Mouse (Mus musculus): ENCODE data around the gene Zfp422.

The Zfp422 gene

DNA sequence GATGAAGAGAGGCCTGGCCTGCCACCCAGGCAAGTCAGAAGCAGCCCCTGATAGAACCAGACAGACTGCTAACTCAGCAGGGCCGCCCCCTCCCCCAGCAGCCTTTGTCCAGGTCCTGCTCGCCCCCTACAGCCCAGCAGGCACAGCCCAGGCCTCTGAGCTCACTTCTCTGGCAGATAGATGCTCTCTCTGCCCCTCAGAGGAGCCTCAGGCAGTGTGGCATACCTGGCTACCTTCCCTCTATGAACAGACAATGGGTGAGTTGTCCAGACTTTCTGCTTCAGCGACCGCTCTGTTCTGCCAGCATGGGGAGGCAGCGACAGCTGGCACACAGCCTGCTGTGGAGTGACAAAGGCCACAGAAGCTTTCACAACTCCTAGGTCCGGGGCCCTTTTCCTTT lies 41.3 kb upstream of the Zfp422 start:
- no peaks in the 10 kb centered on the region for H3K36me3 ChIP-seq (ENCODE audit: insufficient read depth, low read length)
- peaks cover 53% of the 10 kb centered on the region for H3K27me3 ChIP-seq (ENCODE audit: insufficient read depth, low read length)
- H3K4me3 ChIP-seq (replicated peaks; ENCODE audit: low read length) = no peak overlapping the region
- no peak for TF ChIP-seq CTCF (conservative IDR thresholded peaks at IDR 0.05; ENCODE audit: low read length)
- no peak for TF ChIP-seq NANOG (IDR thresholded peaks at IDR 0.05; ENCODE audit: borderline replicate concordance, low read length)
- no peak for TF ChIP-seq POU5F1 (IDR thresholded peaks at IDR 0.05; ENCODE audit: borderline replicate concordance, low read length)
- H3K4me1 ChIP-seq (replicated peaks; ENCODE audit: low read depth, low read length) = peaks cover 52% of the 10 kb centered on the region
- H3K9me3 ChIP-seq (ENCODE audit: low read length) = no peaks in the 10 kb centered on the region

DNA sequence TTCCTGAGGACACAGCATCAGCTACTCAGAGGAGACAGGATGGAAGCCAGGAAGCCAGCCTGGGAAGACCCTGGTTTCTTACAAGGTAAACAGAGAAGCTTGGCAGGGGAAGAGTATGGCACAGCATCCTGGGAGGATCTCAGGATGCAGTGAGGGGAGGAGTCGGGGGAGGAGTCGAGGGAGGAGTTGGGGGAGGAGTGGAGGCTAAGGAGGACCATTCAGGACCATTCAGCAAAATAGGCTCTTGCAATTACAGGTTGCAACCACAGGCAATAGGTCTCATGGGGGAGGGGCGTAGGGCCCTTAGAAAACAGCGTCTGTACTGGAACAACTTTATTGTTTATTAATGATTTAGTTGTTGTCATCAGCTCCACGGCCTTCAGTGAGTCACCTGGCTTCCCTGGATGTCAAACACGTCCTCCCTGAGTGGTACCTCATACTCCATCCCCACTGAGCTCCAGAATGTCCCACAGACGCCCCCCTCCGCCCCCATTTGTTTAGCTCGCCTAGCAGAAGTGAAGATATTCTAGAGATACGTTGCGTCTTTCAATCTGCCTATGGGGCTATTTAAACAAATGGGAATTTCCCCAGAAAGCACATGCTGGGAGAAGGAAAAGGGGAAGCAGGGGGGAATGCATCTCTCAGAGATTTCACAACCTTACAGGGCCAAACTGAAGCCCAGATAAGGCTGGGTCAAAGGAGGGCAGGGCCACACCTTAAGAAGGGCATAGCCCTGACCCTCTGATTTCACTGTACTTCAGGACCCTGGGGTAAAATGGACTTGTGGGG lies 40.1 kb upstream of the Zfp422 start:
- TF ChIP-seq CTCF (conservative IDR thresholded peaks at IDR 0.05; ENCODE audit: low read length) = no peak
- no peak for TF ChIP-seq NANOG (IDR thresholded peaks at IDR 0.05; ENCODE audit: borderline replicate concordance, low read length)
- TF ChIP-seq POU5F1 (IDR thresholded peaks at IDR 0.05; ENCODE audit: borderline replicate concordance, low read length) = no peak
- Histone ChIP-seq H3K36me3 (ENCODE audit: insufficient read depth, low read length) (no peaks in the 10 kb centered on the region), H3K9me3 (ENCODE audit: low read length) (no peaks in the 10 kb centered on the region), H3K27me3 (ENCODE audit: insufficient read depth, low read length) (peaks cover 40% of the 10 kb centered on the region), H3K4me1 (replicated peaks; ENCODE audit: low read depth, low read length) (peaks cover 40% of the 10 kb centered on the region), H3K4me3 (replicated peaks; ENCODE audit: low read length) (no peak overlapping the region)

DNA sequence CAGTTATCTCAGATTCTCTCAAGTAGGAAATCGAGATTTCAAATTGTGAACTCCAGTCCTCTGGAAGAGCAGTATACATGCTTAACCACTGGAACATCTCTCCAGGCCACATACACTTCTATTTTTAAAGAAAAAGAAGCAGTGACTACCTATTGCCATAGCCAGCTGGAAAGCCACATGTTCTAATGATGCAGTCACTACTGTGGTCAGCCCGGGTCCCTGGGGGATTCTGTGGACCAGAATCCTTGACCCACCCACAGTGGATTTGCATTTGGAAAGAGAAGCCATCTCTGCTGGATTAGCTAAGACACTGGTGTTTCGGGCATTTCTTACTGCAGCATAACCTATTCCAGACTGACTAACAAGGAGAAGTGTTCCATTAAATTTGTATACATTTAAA lies 38.6 kb upstream of the Zfp422 start:
- TF ChIP-seq NANOG (IDR thresholded peaks at IDR 0.05; ENCODE audit: borderline replicate concordance, low read length) = no peak
- TF ChIP-seq POU5F1 (IDR thresholded peaks at IDR 0.05; ENCODE audit: borderline replicate concordance, low read length) = no peak
- TF ChIP-seq CTCF (conservative IDR thresholded peaks at IDR 0.05; ENCODE audit: low read length) = no peak
- H3K36me3 ChIP-seq (ENCODE audit: insufficient read depth, low read length) = no peaks in the 10 kb centered on the region
- H3K27me3 ChIP-seq (ENCODE audit: insufficient read depth, low read length) = peaks cover 26% of the 10 kb centered on the region
- H3K4me3 ChIP-seq (replicated peaks; ENCODE audit: low read length) = no peak overlapping the region
- H3K4me1 ChIP-seq (replicated peaks; ENCODE audit: low read depth, low read length) = peaks cover 32% of the 10 kb centered on the region
- H3K9me3 ChIP-seq (ENCODE audit: low read length) = no peaks in the 10 kb centered on the region

GRCm38 (mm10) chr6:116666892-116667291 lies 38.1 kb upstream of the Zfp422 start:
- Histone ChIP-seq H3K36me3 (ENCODE audit: insufficient read depth, low read length) (no peaks in the 10 kb centered on the region), H3K4me3 (replicated peaks; ENCODE audit: low read length) (no peak overlapping the region), H3K4me1 (replicated peaks; ENCODE audit: low read depth, low read length) (peaks cover 32% of the 10 kb centered on the region), H3K9me3 (ENCODE audit: low read length) (no peaks in the 10 kb centered on the region), H3K27me3 (ENCODE audit: insufficient read depth, low read length) (peaks cover 21% of the 10 kb centered on the region)
- no peak for TF ChIP-seq NANOG (IDR thresholded peaks at IDR 0.05; ENCODE audit: borderline replicate concordance, low read length)
- TF ChIP-seq POU5F1 (IDR thresholded peaks at IDR 0.05; ENCODE audit: borderline replicate concordance, low read length) = no peak
- TF ChIP-seq CTCF (conservative IDR thresholded peaks at IDR 0.05; ENCODE audit: low read length) = no peak

DNA sequence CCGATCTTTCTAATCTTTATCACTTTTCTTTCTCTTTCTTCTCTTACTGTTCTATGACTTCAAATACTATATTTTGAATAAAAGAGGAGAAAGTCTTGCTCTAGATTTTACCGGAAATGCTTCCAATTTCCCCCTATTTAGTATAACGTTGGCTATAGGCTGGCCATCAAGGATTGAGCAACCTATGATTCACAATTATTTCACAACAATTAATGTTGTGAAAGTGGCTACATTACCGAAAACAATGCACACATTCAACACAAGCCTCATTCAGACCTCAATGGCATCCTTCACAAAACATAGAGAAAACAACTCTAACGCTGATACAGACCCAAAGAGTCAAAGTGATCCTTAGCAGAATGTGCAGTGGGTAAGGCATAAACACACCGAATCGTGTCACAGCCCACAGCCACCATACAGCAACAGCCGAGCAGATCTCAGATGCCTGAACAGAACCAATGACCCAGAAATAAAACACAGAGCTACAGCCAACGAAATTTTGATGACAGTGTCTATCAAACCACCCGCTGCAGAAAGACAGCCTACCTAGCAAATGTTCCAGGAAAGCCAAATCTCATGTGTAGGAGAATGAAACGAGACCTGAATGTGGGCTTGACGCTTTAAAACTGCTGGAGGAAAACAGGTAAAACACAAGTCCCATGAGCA lies 37.4 kb upstream of the Zfp422 start:
- Histone ChIP-seq H3K9me3 (ENCODE audit: low read length) (no peaks in the 10 kb centered on the region), H3K36me3 (ENCODE audit: insufficient read depth, low read length) (no peaks in the 10 kb centered on the region), H3K4me3 (replicated peaks; ENCODE audit: low read length) (no peak overlapping the region), H3K27me3 (ENCODE audit: insufficient read depth, low read length) (peaks cover 15% of the 10 kb centered on the region), H3K4me1 (replicated peaks; ENCODE audit: low read depth, low read length) (peaks cover 26% of the 10 kb centered on the region)
- TF ChIP-seq POU5F1 (IDR thresholded peaks at IDR 0.05; ENCODE audit: borderline replicate concordance, low read length) (no peak), CTCF (conservative IDR thresholded peaks at IDR 0.05; ENCODE audit: low read length) (no peak), NANOG (IDR thresholded peaks at IDR 0.05; ENCODE audit: borderline replicate concordance, low read length) (no peak)

GRCm38 (mm10) chr6:116664830-116665229 lies 36.0 kb upstream of the Zfp422 start:
- no peak overlapping the region for H3K4me3 ChIP-seq (replicated peaks; ENCODE audit: low read length)
- H3K27me3 ChIP-seq (ENCODE audit: insufficient read depth, low read length) = peaks cover 4% of the 10 kb centered on the region
- TF ChIP-seq CTCF (conservative IDR thresholded peaks at IDR 0.05; ENCODE audit: low read length) (no peak), POU5F1 (IDR thresholded peaks at IDR 0.05; ENCODE audit: borderline replicate concordance, low read length) (no peak), NANOG (IDR thresholded peaks at IDR 0.05; ENCODE audit: borderline replicate concordance, low read length) (no peak)
- H3K4me1 ChIP-seq (replicated peaks; ENCODE audit: low read depth, low read length) = peaks cover 12% of the 10 kb centered on the region
- no peaks in the 10 kb centered on the region for H3K36me3 ChIP-seq (ENCODE audit: insufficient read depth, low read length)
- no peaks in the 10 kb centered on the region for H3K9me3 ChIP-seq (ENCODE audit: low read length)

DNA sequence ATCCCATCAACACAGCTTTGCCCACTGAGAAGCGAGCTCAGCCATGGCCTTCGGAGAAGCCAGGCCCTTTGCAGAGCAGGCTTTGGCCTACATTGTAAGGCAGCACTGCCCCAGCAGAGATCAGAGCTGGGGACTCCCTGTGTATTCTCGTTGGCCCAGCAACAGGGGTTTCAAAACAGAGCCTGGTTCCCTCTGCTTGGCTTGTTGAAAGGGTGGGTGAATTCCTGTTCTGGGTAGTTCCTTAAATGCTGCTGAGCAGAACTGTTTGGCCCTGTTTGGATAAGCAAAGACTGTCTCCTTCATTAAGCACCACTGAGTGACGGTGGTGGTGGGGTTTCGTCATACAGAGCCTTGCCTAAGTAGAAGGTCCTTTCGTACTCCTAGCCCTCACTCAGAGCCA lies 35.2 kb upstream of the Zfp422 start:
- no peak for TF ChIP-seq POU5F1 (IDR thresholded peaks at IDR 0.05; ENCODE audit: borderline replicate concordance, low read length)
- no peak for TF ChIP-seq NANOG (IDR thresholded peaks at IDR 0.05; ENCODE audit: borderline replicate concordance, low read length)
- no peak for TF ChIP-seq CTCF (conservative IDR thresholded peaks at IDR 0.05; ENCODE audit: low read length)
- H3K36me3 ChIP-seq (ENCODE audit: insufficient read depth, low read length) = no peaks in the 10 kb centered on the region
- H3K4me1 ChIP-seq (replicated peaks; ENCODE audit: low read depth, low read length) = peaks cover 4% of the 10 kb centered on the region
- no peak overlapping the region for H3K4me3 ChIP-seq (replicated peaks; ENCODE audit: low read length)
- no peaks in the 10 kb centered on the region for H3K9me3 ChIP-seq (ENCODE audit: low read length)
- H3K27me3 ChIP-seq (ENCODE audit: insufficient read depth, low read length) = 0 out of 2 replicates have a peak, but pooled peaks cover 2% of the 10 kb centered on the region

- Histone ChIP-seq H3K4me3 (replicated peaks; ENCODE audit: low read length) (no peak overlapping the region), H3K9me3 (ENCODE audit: low read length) (no peaks in the 10 kb centered on the region), H3K4me1 (replicated peaks; ENCODE audit: low read depth, low read length) (no peaks in the 10 kb centered on the region), H3K36me3 (ENCODE audit: insufficient read depth, low read length) (no peaks in the 10 kb centered on the region), H3K27me3 (ENCODE audit: insufficient read depth, low read length) (no peaks in the 10 kb centered on the region)
- TF ChIP-seq NANOG (IDR thresholded peaks at IDR 0.05; ENCODE audit: borderline replicate concordance, low read length) (no peak), CTCF (conservative IDR thresholded peaks at IDR 0.05; ENCODE audit: low read length) (no peak), POU5F1 (IDR thresholded peaks at IDR 0.05; ENCODE audit: borderline replicate concordance, low read length) (no peak)
Measured at GRCm38 (mm10) chr6:116663364-116663763, 34.6 kb upstream of the Zfp422 start.

All from E14TG2a.4 (cell line).